Mouse (Mus musculus): ENCODE measurements around the gene Prdx6. TPM values are rescaled to one million over a fixed set of nuclear protein-coding genes. Genes with fewer than 3 reads are reported as not detected.

Prdx6 gene
- 287 and 297 TPM in 2 replicates for polyA plus RNA-seq (2016; fragmentation: Nextera tagmentation; extraction: Ambion mirVana)

DNA sequence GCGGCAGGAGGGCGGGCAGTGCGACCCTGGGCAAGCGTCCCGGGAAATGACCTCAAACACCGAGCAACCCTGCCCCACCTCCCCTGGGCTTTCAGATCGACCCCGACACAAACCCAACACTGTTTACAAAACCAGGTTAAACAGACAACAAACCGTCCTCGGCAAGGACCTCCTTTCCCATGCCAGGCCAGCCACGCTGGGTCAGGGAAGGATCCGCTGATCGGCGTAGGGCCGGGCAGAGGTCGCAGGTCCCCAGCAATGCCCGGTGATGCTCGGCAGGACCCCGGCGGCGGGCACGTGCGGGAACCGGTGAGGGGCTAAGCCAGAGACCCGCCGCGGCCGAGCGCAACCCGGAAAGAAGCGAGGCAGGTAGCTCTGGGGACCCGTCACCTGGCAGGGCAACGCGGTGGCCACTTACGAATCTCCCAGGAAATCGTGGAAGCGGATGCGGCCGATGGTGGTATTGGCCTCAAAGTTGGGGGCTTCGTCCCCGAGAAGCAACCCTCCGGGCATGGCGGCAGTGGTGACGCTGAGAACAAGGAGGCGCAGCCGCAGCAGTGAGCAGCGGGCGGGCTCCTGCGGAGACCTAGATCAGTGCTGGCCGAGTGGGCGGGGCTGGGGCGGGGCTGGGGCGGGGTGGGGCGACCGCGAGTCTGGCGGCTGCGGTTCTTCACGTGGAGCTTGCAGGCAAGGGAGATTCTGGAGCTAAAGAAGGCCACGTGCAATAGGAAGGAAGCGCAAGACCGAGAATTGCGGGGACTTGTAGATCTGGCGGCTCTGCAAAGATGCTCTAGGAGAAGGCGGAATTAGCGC, at the start of gene Prdx6:
TSS of gene Prdx6 (minus strand) at position 616 of the 813 bp plus-strand sequence.
- Histone ChIP-seq H3K36me3 (peaks cover 3% of the 10 kb centered on the region; the same call in 1 of the 2 replicates), H3K27me3 (peaks cover 9% of the 10 kb centered on the region), H3K4me2 (replicated peaks) (peak within 1 kb of the TSS; percentile 93), H3K9me3 (no peaks in the 10 kb centered on the region), H3K27ac (replicated peaks) (peak within 1 kb of the TSS; percentile 46; the same call in 1 of the 2 replicates), H3K4me3 (peak within 1 kb of the TSS; percentile 82), H3K4me1 (peaks cover 28% of the 10 kb centered on the region), H3K9ac (replicated peaks) (peak within 1 kb of the TSS; percentile 83)
- WGBS, result under 1% methylated on average over 62 of the region's 66 CpGs
- peak; percentile 96 for ATAC-seq (ENCODE audit: low FRiP score, low read depth)

DNA sequence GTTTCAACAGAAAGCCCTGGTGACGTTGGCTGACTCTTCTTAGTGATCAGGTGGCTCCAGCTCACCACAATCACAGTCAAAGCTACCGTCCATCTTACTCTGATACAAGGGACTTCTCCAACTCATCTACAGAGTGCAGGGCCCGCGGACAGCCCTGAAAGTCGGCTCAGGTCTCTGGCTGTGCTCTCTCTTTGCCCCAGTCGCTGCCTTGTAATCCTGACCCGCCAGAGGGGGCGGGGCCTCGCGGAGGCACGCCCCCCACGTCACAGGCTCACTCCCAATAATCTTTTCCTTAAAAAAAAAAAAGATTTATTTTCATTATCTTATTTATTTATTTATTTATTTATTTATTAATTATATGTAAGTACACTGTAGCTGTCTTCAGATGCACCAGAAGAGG, 37.2 kb upstream of the Prdx6 start:
- H3K27me3 ChIP-seq, result no peaks in the 10 kb centered on the region
- no peaks in the 10 kb centered on the region for H3K36me3 ChIP-seq
- no peak overlapping the region for H3K4me3 ChIP-seq
- no peak overlapping the region for H3K9ac ChIP-seq (replicated peaks)
- H3K27ac ChIP-seq (replicated peaks), result no peak overlapping the region
- no peak overlapping the region for H3K4me2 ChIP-seq (replicated peaks)
- H3K9me3 ChIP-seq, result no peaks in the 10 kb centered on the region; the same call in 1 of the 2 replicates
- no peak for ATAC-seq (ENCODE audit: low FRiP score, low read depth)
- no peaks in the 10 kb centered on the region for H3K4me1 ChIP-seq
- whole genome bisulfite sequencing, result 60% methylated on average over 12 of the region's 12 CpGs

DNA sequence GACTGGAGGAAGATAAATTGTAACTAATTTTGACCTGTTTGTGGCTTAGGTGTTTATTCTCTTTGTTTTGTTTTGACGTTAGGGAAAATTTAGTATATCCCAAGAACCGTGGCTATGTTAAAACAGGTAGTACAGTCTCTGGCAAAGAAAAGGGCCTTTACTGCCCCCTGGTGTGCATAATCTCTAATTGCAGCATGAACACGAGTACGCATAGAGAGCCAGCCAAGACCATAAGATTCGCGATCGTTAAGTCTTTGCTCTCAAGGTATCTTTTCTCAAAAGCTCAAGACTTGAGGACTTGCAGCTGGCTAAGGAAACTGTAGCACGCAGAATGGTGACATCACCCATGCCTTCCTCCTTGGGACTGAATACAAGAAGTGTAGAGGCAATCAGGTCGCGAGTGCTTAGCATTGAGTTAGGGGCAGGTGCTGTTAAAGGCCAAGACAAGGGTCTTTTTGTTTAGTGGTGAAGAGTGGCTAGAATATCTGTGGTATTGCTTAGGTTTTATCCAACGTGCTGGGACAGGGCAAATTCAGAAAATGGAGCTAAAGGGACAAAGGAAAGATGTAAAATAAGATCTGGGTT, 35.8 kb upstream of the Prdx6 start:
- 28% methylated on average over 11 of the region's 11 CpGs for WGBS
- Histone ChIP-seq H3K27me3 (no peaks in the 10 kb centered on the region), H3K9ac (replicated peaks) (no peak overlapping the region), H3K4me3 (no peak overlapping the region), H3K4me2 (replicated peaks) (no peak overlapping the region), H3K4me1 (no peaks in the 10 kb centered on the region), H3K27ac (replicated peaks) (no peak overlapping the region), H3K9me3 (no peaks in the 10 kb centered on the region; the same call in 1 of the 2 replicates), H3K36me3 (no peaks in the 10 kb centered on the region)
- ATAC-seq (ENCODE audit: low FRiP score, low read depth), result peak; percentile 71; the same call in 1 of the 2 replicates

DNA sequence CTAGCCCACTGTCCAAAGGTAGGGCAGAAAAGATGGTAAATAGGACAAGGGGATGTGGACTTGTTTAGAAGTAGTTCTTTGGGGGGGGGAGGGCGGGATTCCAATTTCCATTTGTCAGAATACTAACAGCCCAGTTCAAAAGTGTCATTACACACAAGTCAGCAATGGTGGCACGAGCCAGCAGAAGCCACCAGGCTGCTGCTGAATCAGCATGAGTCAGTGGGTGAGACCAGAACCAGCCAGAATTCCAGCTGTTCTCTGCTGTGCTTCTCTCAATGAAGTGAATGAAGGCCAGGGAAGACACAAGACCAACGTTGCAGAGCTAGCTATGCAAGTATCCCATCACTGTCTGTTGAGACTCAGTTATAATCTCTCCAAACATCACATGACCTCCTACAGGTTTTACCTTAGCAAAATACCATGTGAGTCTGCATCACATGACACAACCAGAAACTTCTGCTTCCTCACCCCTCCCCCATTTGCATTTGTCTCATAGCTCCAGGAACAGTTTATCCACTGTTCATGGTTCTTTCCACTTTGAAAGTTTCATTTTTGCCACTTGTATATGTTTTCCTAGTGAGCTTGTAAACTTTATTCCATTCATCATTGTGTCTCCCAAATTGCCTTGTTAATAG, 30.2 kb upstream of the Prdx6 start:
- no peak overlapping the region for H3K27ac ChIP-seq (replicated peaks)
- no peaks in the 10 kb centered on the region for H3K4me1 ChIP-seq
- H3K9ac ChIP-seq (replicated peaks), result no peak overlapping the region
- no peaks in the 10 kb centered on the region for H3K36me3 ChIP-seq
- H3K9me3 ChIP-seq, result no peaks in the 10 kb centered on the region
- ATAC-seq (ENCODE audit: low FRiP score, low read depth), result no peak
- WGBS, result 84% methylated on average over 3 of the region's 3 CpGs
- H3K27me3 ChIP-seq, result no peaks in the 10 kb centered on the region
- no peak overlapping the region for H3K4me2 ChIP-seq (replicated peaks)
- no peak overlapping the region for H3K4me3 ChIP-seq

DNA sequence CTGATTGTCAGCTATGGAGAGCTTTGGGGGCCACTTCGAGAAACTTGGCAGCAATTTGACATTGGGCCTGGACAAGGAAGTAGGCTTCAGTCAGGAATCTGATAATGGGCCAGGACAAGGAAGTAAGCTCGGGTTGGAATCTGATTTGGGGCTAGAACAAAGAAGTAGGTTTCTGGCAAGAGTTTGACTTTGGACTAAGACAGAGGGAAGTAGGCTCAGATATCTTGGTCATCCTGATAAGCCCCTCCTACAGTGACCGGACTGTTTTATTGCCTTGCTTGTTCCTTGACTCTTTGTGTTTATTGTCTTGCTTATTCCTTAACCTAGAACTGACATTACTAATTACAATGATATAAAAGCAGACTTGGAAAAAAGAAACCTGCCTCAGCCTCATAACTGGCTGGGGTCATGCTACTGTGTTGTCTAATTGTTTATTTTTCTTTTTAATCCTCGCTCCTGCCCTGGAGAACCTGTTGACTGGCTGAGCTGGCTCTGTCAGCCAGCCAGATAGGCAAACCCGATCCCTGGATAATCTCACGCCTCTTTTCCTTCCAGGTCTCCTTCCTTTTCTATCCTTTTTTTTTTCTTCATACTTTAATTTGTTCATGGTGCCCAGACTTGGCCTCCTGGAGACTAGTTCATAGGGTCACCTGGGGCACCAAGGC, 28.4 kb upstream of the Prdx6 start:
- H3K36me3 ChIP-seq, result no peaks in the 10 kb centered on the region
- no peak overlapping the region for H3K4me2 ChIP-seq (replicated peaks)
- no peaks in the 10 kb centered on the region for H3K4me1 ChIP-seq
- H3K27me3 ChIP-seq, result no peaks in the 10 kb centered on the region
- H3K27ac ChIP-seq (replicated peaks), result no peak overlapping the region
- no peak overlapping the region for H3K9ac ChIP-seq (replicated peaks)
- H3K4me3 ChIP-seq, result no peak overlapping the region
- H3K9me3 ChIP-seq, result no peaks in the 10 kb centered on the region
- WGBS, result 74% methylated on average over 6 of the region's 6 CpGs
- ATAC-seq (ENCODE audit: low FRiP score, low read depth), result no peak

DNA sequence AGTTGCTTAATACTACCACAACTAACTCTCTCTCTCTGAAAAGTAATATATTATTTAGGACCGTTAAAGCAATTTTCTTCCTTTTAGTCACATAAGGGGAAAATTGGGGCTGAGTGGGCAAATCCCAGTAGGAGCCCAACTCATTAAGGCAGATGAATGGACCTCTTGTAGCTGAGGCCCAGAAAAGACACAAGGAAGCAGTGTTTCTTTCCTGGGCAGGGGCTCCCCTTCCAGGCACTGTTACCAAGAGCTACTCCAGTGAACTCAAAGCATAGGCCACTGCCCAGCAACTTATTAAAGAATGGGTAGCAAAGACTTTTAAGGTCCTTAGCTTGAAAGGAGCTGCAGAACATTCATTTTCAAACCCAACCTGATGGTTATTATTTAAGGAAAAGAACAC, 22.5 kb upstream of the Prdx6 start:
- Histone ChIP-seq H3K27me3 (no peaks in the 10 kb centered on the region), H3K4me1 (no peaks in the 10 kb centered on the region), H3K9ac (replicated peaks) (no peak overlapping the region), H3K27ac (replicated peaks) (no peak overlapping the region), H3K9me3 (no peaks in the 10 kb centered on the region), H3K4me2 (replicated peaks) (no peak overlapping the region), H3K4me3 (no peak overlapping the region), H3K36me3 (no peaks in the 10 kb centered on the region)
- ATAC-seq (ENCODE audit: low FRiP score, low read depth), result no peak
- 40% methylated on average over 1 of the region's 1 CpGs for WGBS

DNA sequence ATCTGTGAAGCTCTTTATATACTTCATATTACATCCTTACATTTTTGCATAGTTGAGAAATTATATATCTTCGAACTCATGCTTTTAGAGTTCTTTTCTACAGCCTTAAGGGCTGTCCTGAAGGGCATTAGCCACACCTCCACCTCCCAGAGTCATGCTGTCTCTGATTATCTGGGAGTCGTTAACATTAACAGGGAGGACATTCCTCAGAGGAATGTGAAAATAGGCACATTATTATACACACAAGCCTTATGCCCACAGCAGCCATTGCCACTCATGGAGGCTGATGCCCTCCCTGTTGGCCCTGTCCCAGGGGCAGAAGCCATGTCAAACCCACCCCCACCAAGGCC, 20.4 kb upstream of the Prdx6 start:
- Histone ChIP-seq H3K9ac (replicated peaks) (no peak overlapping the region), H3K27ac (replicated peaks) (no peak overlapping the region), H3K4me2 (replicated peaks) (no peak overlapping the region), H3K4me1 (no peaks in the 10 kb centered on the region; the same call in 1 of the 2 replicates), H3K4me3 (no peak overlapping the region), H3K9me3 (no peaks in the 10 kb centered on the region), H3K27me3 (no peaks in the 10 kb centered on the region), H3K36me3 (no peaks in the 10 kb centered on the region)
- WGBS, result 73% methylated on average over 2 of the region's 2 CpGs
- no peak for ATAC-seq (ENCODE audit: low FRiP score, low read depth)

DNA sequence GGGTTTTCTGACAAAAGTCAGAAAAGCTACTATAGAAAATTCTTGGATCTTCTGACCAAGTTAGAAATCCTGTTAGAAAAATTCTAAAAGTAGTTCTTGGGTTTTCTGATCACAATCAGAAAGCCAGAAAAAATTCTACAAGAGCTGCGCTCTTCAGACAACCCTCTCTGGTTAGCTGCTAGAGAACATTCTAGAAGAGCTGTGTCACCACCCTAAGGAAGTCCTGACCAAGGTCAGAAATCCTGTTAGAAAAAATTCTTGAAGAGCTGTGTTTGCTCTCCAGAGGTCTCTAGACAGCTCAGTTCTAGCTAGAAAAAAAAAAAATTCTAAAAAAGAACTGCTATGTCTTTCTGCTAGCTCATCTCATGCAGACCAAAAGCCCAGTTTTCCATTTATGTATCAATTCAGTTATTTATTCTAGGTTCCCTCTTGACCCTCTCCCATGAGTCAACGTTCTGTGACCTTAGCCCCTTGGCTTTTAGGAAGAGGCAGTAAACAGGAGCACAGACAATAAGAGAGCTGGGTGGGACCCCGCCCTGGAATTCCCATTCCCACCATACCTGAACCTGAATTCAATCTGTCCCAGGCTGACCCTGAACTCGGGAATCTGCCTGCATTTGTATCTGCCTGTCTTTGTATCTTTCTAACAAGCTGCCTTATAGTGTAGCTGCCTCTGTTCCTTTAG, 19.9 kb upstream of the Prdx6 start:
- Histone ChIP-seq H3K27me3 (no peaks in the 10 kb centered on the region), H3K4me1 (no peaks in the 10 kb centered on the region; the same call in 1 of the 2 replicates), H3K9ac (replicated peaks) (no peak overlapping the region), H3K4me2 (replicated peaks) (no peak overlapping the region), H3K9me3 (no peaks in the 10 kb centered on the region), H3K27ac (replicated peaks) (no peak overlapping the region), H3K36me3 (no peaks in the 10 kb centered on the region), H3K4me3 (no peak overlapping the region)
- no peak for ATAC-seq (ENCODE audit: low FRiP score, low read depth)
- WGBS, result 79% methylated on average over 4 of the region's 4 CpGs

DNA sequence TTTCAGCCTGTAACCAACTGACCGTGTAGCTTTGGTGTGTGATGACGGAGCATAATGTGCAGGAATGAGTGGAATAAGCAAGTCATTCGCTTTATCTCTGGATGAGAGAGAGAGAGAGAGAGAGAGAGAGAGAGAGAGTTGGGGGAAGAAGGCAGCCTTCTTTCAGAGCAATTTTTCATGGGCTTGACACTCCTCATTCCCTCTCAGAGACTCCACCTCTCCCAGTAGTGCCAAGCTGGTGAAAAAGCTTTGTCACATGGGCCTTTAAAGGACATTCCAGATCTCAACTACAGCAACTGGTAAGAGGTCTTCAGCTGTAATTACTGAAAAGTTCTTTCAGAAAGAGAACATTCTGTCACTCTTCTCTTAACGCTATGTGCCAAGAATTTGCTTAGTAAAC, 18.3 kb upstream of the Prdx6 start:
- H3K36me3 ChIP-seq, result no peaks in the 10 kb centered on the region

DNA sequence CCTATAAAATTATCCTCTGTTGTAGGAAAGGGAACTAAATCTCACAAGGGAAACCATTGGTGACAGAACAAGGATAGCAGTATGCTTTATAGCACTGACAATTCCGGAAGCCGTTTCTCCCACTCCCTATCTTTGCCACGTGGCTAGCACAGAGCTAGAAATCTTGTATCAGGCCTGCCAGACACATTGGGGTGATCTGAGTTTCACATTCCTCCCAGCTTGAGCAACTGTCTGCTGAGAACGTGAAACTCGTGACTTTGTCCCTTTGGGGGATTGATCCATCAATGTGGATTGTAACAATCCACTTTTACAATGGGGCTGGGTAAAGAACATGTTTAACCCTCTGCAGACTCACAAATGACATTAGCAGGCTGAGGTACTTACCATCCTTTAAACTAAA, 17.9 kb upstream of the Prdx6 start:
- H3K4me3 ChIP-seq, result no peak overlapping the region
- ATAC-seq (ENCODE audit: low FRiP score, low read depth), result no peak
- H3K36me3 ChIP-seq, result no peaks in the 10 kb centered on the region
- H3K27me3 ChIP-seq, result no peaks in the 10 kb centered on the region
- no peak overlapping the region for H3K9ac ChIP-seq (replicated peaks)
- H3K9me3 ChIP-seq, result no peaks in the 10 kb centered on the region
- no peak overlapping the region for H3K27ac ChIP-seq (replicated peaks)
- WGBS, result 60% methylated on average over 5 of the region's 5 CpGs
- H3K4me2 ChIP-seq (replicated peaks), result no peak overlapping the region
- H3K4me1 ChIP-seq, result no peaks in the 10 kb centered on the region; the same call in 1 of the 2 replicates

More for the DNA sequence above, 18.3 kb upstream of the Prdx6 start:
- WGBS, result 89% methylated on average over 4 of the region's 4 CpGs
- no peak overlapping the region for H3K9ac ChIP-seq (replicated peaks)
- no peak for ATAC-seq (ENCODE audit: low FRiP score, low read depth)
- H3K27me3 ChIP-seq, result no peaks in the 10 kb centered on the region
- no peak overlapping the region for H3K4me2 ChIP-seq (replicated peaks)
- H3K9me3 ChIP-seq, result no peaks in the 10 kb centered on the region
- H3K27ac ChIP-seq (replicated peaks), result no peak overlapping the region
- no peak overlapping the region for H3K4me3 ChIP-seq
- no peaks in the 10 kb centered on the region; the same call in 1 of the 2 replicates for H3K4me1 ChIP-seq

DNA sequence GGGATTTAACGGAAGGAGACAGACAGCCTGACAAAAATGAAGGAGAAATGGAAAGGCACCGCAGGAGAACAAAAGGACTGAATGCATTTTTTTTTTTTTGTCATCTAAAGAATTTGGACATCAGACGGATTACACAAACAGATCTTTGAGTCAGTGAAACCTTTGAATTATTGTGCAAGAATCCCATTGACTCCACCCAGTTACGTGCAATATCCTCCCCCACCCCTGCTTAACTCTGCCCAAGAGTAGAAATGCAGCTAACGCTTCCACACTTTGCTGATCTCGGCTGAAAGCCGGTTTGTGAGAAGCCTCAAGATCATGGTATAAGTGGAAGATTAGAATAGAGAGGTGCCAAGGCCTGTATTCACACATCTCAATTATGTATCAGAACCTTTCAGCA, 17.1 kb upstream of the Prdx6 start:
- WGBS, result 47% methylated on average over 7 of the region's 7 CpGs
- ATAC-seq (ENCODE audit: low FRiP score, low read depth), result no peak

More for the DNA sequence above, 17.1 kb upstream of the Prdx6 start:
- Histone ChIP-seq H3K9me3 (no peaks in the 10 kb centered on the region), H3K4me3 (no peak overlapping the region), H3K9ac (replicated peaks) (no peak overlapping the region), H3K4me1 (no peaks in the 10 kb centered on the region; the same call in 1 of the 2 replicates), H3K36me3 (no peaks in the 10 kb centered on the region), H3K27ac (replicated peaks) (no peak overlapping the region), H3K4me2 (replicated peaks) (no peak overlapping the region), H3K27me3 (no peaks in the 10 kb centered on the region)

All from midbrain, embryonic 12.5 days (tissue).